Mouse (Mus musculus) megakaryocyte, embryonic 14.5 days (primary cell): Measurements from ENCODE around the gene Phf1. TPM values are rescaled to one million over a fixed set of nuclear protein-coding genes. Genes with fewer than 3 reads are reported as not detected.
A peak's percentile ranks its signal among the peaks of the same experiment; 100 is the strongest.

Experiments used
- H3K27me3 ChIP-seq: replicated peaks from 2 replicates; pipeline ENCODE3; 2012; ENCODE audit warnings: inconsistent platforms
- H3K36me3 ChIP-seq: replicated peaks from 2 replicates; pipeline ENCODE3; 2012; ENCODE audit warnings: low read length, inconsistent platforms, mixed read lengths
- H3K4me1 ChIP-seq: 2 replicates; pipeline ENCODE4 v1.6.1; 2012; ENCODE audit warnings: inconsistent platforms
- H3K4me3 ChIP-seq: replicated peaks from 2 replicates; pipeline ENCODE3; 2012; ENCODE audit warnings: moderate library complexity, mild to moderate bottlenecking, inconsistent platforms
- H3K9me3 ChIP-seq: 2 replicates; pipeline ENCODE4 v1.6.1; 2012; ENCODE audit warnings: inconsistent platforms
- FLI1 ChIP-seq: IDR thresholded peaks from 2 replicates; pipeline ENCODE4 v1.6.1; 2012; ENCODE audit warnings: low read length, inconsistent platforms, mixed read lengths
- GATA1 ChIP-seq: IDR thresholded peaks from 3 replicates; pipeline ENCODE4 v1.6.1; 2012; ENCODE audit warnings: mixed read lengths, low read length, inconsistent platforms, borderline replicate concordance
- polyA plus RNA-seq: library from polyadenylated mRNA; stranded (reverse); fragments of >175 nt; gene quantifications from 2 replicates; pipeline ENCODE4 v1.2.3, GENCODE M21; 2012; ENCODE audit warnings: low replicate concordance; ENCODE audit not compliant: insufficient read depth

The Phf1 gene
- 31.7 and 44.3 TPM in 2 replicates for polyA plus RNA-seq

DNA sequence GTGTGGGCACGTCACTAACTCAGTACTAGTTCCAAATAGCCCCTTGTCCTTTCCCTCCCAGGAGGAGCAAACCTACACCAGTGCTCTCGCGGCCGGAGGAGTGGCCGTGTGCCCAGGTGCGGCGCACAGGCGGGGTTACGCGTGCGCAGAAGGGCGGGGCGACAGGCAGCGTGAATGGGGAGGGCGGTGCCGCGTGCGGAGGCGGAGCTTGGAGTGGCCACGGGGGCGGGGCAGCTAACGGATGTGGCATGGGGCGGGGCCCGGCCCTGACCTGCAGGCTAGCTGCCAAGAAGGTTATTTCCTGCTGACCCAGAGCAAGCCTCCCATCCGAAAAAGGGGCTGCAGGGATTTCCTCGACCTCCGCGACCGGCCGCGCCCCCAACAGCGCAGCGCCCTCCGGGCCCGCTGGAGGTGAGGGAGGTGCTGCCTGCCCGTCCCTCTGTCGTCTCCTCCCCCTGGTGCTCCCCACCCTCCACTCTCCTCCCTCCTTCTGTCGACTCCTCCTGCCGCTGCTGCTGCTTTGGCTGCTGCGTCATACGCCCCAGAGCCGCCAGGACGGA lies at the start of gene Phf1:
TSS of gene Phf1 (plus strand) at position 214 of the 560 bp plus-strand sequence.
- Histone ChIP-seq H3K4me3 (peak within 1 kb of the TSS; percentile 98), H3K9me3 (no peaks in the 10 kb centered on the region), H3K4me1 (peaks cover 52% of the 10 kb centered on the region), H3K27me3 (no peaks in the 10 kb centered on the region), H3K36me3 (peaks cover 67% of the 10 kb centered on the region)
- no peak for TF ChIP-seq GATA1
- no peak for TF ChIP-seq FLI1

DNA sequence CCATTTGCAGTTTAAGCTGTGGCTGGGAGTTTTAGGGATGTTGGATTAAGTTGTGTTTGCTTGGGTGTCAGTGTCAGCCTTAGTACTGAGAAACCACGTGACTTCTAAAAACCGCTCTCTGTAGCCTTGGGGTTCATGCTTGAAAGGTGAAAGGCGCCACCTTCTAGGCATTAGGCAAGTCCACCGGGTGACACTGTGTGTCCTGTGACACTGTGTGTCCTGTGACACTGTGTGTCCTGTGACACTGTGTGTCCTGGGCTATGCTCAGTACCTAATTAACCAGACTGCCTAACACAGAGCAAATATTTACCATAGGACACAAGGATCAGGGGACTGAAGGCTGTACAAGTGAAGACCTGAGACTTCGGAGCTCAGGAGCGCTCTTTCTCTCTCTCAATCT lies 49.3 kb upstream of the Phf1 start:
- no peak for TF ChIP-seq FLI1
- TF ChIP-seq GATA1 = no peak
- Histone ChIP-seq H3K27me3 (peaks cover 15% of the 10 kb centered on the region), H3K36me3 (peaks cover 18% of the 10 kb centered on the region), H3K4me3 (no peak overlapping the region), H3K4me1 (peaks cover 39% of the 10 kb centered on the region), H3K9me3 (0 out of 2 replicates have a peak, but pooled peaks cover 11% of the 10 kb centered on the region)

DNA sequence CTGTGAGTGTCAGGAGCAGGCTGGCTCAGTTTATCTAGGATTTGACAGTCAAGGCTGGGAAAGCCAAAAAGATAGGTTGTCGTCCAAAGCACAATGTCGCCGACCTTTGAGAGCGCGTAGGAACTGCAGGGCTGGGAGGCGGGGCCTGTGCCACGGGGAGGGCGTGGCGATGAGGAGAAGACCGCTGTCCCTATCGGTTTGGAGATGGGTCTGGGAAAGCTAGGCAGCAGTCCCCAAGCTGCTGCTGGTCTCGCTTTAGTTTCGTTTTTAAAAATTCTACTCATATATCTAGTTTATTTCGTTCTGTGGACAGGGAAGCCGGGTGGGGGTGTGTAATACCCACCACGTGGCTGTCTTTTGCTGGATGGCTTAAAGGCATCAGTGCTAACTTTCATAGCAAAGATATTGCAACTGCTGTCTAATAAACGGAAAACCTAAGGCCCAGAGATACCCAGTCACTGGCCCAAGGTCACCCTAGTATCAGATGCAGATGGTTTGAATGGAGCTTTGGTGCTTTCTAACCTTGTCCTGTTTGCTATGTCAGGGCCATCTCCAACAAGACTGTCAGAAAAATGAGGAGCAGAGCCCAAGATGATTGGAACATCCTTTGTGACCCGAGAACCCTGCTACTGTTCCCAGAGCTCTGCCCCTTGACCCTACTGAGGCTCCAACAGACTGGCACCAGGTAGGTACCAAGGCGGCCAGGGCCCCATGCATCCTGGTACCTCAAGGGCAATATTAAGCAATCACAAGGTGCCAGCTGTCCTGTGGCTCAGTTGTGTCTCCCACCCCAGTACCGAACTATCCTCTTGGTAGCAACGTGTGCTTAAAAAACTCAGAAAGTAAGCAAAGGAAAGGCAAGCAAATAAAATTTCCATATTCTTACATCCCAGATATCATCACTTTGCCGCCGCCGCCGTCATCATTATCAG lies 47.6 kb upstream of the Phf1 start:
- H3K4me1 ChIP-seq = peaks cover 34% of the 10 kb centered on the region
- H3K27me3 ChIP-seq = peaks cover 18% of the 10 kb centered on the region
- TF ChIP-seq FLI1 (no peak), GATA1 (no peak)
- peaks cover 18% of the 10 kb centered on the region for H3K36me3 ChIP-seq
- peak overlapping the region; percentile 92 for H3K4me3 ChIP-seq
- 0 out of 2 replicates have a peak, but pooled peaks cover 9% of the 10 kb centered on the region for H3K9me3 ChIP-seq

DNA sequence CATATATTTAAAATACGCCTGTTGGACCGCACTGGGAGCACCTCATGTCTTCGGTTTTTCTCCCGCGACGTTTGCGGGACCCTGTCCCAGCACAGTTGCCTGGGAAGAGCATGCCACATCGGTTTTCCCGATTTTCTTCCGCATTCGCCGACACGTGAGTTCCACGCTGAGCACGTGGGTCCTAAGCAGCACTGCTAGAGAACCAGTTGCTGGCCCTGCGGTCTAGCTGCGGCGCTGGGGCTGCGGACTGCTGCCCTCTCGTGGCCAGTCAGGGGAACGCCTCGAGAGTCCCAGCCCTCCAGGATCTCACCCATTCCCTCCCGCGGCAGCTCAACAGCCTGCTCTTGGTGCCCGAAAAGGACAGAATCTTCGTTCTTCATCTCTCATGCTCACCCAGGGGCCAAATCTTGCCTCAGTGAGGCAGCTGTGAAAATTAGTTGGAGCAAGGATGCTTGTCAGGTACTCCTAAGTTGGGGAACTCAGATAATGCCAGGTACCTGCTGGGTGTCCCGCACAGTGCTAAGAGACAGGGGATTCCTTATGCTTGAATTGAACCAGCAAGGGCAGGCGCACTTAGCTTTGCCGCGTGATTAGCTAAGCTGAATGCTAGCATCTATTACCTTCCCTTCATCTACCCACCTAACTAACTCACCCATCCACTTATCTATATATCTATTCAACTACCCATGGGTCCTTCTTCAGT lies 46.7 kb upstream of the Phf1 start:
- Histone ChIP-seq H3K4me1 (peaks cover 34% of the 10 kb centered on the region), H3K36me3 (peaks cover 12% of the 10 kb centered on the region), H3K4me3 (peak overlapping the region; percentile 92), H3K9me3 (0 out of 2 replicates have a peak, but pooled peaks cover 3% of the 10 kb centered on the region), H3K27me3 (peaks cover 24% of the 10 kb centered on the region)
- TF ChIP-seq GATA1 (no peak), FLI1 (no peak)

DNA sequence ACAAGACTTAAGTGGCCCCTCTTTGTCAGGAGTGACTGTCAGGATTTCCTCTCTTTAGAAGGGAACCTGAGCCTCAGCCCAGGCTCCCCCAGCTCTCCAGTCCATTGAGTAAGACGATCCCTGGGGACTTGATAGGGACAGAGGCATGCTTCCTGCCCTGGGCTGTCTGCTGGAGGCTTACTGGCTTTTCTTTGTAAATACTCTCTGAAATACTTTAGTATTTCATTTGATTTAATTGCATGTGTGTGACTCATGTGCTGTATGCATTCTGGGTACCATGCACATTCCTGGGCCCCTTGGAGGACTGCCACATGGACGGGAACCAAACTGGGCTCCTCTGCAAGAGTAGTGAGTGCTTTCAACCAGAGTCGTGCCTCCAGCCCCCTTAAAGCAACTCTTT lies 44.9 kb upstream of the Phf1 start:
- TF ChIP-seq GATA1 (no peak), FLI1 (no peak)
- peaks cover 38% of the 10 kb centered on the region for H3K27me3 ChIP-seq
- peaks cover 39% of the 10 kb centered on the region for H3K4me1 ChIP-seq

DNA sequence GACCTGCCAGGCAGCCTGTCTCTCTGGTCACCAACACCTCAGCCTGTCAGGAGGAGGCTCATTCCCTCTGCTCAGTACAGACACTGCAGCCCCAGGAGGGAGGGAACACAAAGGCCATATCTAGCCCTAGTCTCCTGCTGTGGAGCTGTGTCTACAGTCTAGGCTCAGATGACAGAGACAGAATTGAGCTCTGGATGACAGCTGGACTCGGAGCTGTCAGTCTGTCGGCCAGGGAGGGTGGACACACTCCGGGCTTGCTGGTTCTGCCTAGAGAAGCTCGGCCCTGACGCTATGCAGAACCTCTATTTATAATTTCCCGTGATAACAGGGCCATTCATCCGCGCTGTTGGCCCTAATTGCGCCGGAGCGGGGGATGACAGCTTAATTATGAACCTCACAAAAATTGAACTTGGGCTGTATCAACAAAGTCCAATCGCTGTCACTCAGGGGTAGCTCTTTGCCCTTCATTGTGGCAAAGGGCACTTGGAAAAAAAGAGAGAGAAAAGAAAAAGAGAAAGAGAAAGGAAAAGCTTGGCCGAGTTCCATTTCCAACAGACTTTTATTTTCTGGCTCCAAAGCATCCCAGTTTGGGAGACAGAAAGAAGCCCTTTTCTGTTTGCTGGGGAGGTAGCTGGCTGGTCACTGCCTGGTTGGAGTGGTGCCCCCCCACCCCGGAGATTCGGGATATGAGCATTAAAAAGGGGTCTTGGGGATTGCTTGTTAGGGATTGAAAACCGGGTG lies 40.0 kb upstream of the Phf1 start:
- no peak for TF ChIP-seq GATA1
- no peak for TF ChIP-seq FLI1

More for the DNA sequence above, 44.9 kb upstream of the Phf1 start:
- Histone ChIP-seq H3K4me3 (no peak overlapping the region), H3K9me3 (no peaks in the 10 kb centered on the region), H3K36me3 (no peaks in the 10 kb centered on the region)

DNA sequence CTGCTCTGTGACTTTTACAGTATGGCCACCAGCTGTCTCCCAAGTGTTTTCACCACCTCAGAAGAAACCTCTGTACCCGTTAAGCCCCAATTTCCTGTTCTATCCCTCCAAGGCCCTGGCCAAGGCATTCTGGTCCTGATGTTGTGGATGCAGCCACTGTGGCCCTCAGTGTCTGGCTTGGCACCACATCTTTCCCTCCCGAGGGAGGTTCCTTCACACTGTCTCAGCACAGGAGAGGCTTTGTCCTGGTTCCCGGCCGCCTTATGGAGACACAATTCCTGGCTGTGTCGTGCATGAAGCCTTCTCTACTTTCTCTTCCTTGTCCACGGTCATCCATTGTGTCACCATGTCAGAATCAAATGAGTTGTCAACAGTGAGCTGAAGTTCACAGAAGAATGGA lies 39.4 kb upstream of the Phf1 start:
- Histone ChIP-seq H3K36me3 (no peaks in the 10 kb centered on the region), H3K4me3 (no peak overlapping the region), H3K4me1 (peaks cover 33% of the 10 kb centered on the region), H3K27me3 (peaks cover 47% of the 10 kb centered on the region), H3K9me3 (peaks cover 11% of the 10 kb centered on the region)
- TF ChIP-seq FLI1 (no peak), GATA1 (no peak)

More for the DNA sequence above, 40.0 kb upstream of the Phf1 start:
- peaks cover 54% of the 10 kb centered on the region for H3K27me3 ChIP-seq
- no peaks in the 10 kb centered on the region for H3K36me3 ChIP-seq
- H3K9me3 ChIP-seq = peaks cover 11% of the 10 kb centered on the region
- peak overlapping the region; percentile 30 for H3K4me3 ChIP-seq
- peaks cover 30% of the 10 kb centered on the region for H3K4me1 ChIP-seq

DNA sequence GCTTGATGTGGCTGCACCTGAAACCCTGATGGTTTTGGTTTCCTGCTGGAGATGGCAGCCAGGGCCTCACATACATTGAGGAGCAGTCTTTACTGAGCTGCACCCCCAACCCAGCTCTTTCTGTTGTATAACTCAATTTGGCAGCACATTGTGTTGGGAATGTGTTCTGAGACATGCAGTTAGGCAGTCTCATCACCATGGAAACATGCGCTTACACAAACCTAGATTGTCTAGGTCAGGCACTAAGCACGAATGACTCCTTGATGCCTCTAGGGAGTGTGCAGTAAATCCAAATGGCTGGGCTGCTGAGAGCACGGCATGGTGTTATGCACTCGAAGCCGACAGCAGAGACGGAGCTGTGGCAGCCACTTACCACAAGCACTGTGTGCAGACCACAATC lies 38.5 kb upstream of the Phf1 start:
- H3K36me3 ChIP-seq = no peaks in the 10 kb centered on the region
- H3K4me3 ChIP-seq = no peak overlapping the region
- H3K9me3 ChIP-seq = peaks cover 11% of the 10 kb centered on the region
- TF ChIP-seq FLI1 (no peak), GATA1 (no peak)
- H3K4me1 ChIP-seq = peaks cover 33% of the 10 kb centered on the region
- peaks cover 49% of the 10 kb centered on the region for H3K27me3 ChIP-seq

DNA sequence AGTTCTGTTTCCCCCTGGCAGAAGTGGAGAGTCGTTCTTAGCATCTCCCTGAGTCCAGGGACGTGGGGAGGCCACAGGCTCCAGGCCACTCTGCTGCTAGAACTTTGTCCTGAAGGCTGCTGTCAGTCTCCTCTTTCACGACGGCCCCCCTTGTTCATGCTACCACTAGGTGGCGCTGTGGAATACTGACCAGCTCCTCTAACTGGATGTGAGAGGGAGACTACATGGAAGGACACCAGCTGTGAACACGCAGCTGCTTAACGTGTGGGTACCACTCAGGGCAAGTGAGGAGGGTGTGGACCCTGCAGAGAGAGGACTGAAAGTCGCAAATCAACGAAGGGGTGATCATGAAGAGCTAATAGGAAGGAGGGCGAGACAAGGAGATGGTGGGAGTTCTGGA lies 37.3 kb upstream of the Phf1 start:
- H3K27me3 ChIP-seq = peaks cover 49% of the 10 kb centered on the region
- TF ChIP-seq FLI1 = no peak
- TF ChIP-seq GATA1 = no peak

More for the DNA sequence above, 37.3 kb upstream of the Phf1 start:
- H3K4me1 ChIP-seq = peaks cover 33% of the 10 kb centered on the region
- no peaks in the 10 kb centered on the region for H3K36me3 ChIP-seq
- H3K9me3 ChIP-seq = peaks cover 20% of the 10 kb centered on the region
- H3K4me3 ChIP-seq = peak overlapping the region; percentile 38
